Mouse (Mus musculus) heart, adult 2 months (tissue): ENCODE results near the gene Cog3.

Experiments
- CTCF ChIP-seq: fragments of 200-600 bp; IDR thresholded peaks from 2 replicates; pipeline ENCODE4 v1.8.1; 2022; ENCODE audit warnings: antibody characterized with exemption, mild to moderate bottlenecking, moderate library complexity
- EP300 ChIP-seq: fragments of 200-500 bp; IDR thresholded peaks from 2 replicates; pipeline ENCODE4 v1.6.1; 2011; ENCODE audit warnings: low read depth, low read length, control low read depth; ENCODE audit not compliant: insufficient read depth
- POLR2A ChIP-seq: fragments of 200-500 bp; IDR thresholded peaks from 2 replicates; pipeline ENCODE4 v1.6.1; 2011; ENCODE audit warnings: mild to moderate bottlenecking, low read depth, low read length, control low read depth; ENCODE audit not compliant: insufficient read depth

DNA sequence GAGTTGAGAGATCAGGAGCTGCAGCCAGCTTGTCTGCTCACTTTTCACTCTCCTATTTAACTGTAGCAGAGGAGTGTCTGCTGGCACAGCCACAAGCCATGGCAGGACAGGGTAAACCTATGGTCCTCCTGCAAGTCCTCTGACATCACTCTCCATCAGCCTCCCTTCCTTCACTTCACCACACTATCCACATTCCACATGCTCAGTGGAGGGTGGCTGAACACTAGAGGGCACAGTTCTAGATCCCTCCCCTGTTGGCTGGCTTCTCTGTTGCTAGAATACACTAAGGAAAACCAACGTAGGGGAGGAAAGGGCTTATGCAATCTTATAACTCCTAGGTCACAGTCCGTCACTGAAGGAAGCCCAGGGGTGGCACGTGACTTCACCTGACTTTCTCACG lies 27.3 kb downstream of the Cog3 start:
- TF ChIP-seq EP300 (no peak), CTCF (peak; percentile 55), POLR2A (no peak)
